Mouse (Mus musculus) intestine, postnatal 0 days (tissue): ENCODE results near the gene Syt7. TPM values are rescaled to one million over a fixed set of nuclear protein-coding genes. Genes with fewer than 3 reads are reported as not detected.

ENCODE experiments used
- ATAC-seq: fragments of 200-750 bp; cut with Nextera tagmentation; 2 replicates; pipeline ENCODE4 v1.8.0; 2017; ENCODE audit warnings: mild to moderate bottlenecking, moderate TSS enrichment, moderate library complexity
- H3K27ac ChIP-seq: fragments of 300-500 bp; sonication (generic); 2 replicates; pipeline ENCODE4 v1.5.1; 2014; ENCODE audit warnings: mild to moderate bottlenecking, low read depth, low read length, moderate library complexity
- H3K27me3 ChIP-seq: fragments of 300-500 bp; sonication (generic); replicated peaks from 2 replicates; pipeline ENCODE4 v1.6.1; 2014; ENCODE audit warnings: low read length, mixed read lengths; ENCODE audit not compliant: control insufficient read depth, insufficient read depth
- H3K36me3 ChIP-seq: fragments of 300-500 bp; sonication (generic); 2 replicates; pipeline ENCODE4 v1.6.1; 2014; ENCODE audit warnings: mild to moderate bottlenecking, moderate library complexity; ENCODE audit not compliant: control insufficient read depth, insufficient read depth
- H3K4me1 ChIP-seq: fragments of 300-500 bp; sonication (generic); replicated peaks from 2 replicates; pipeline ENCODE4 v1.6.1; 2014; ENCODE audit warnings: antibody characterized with exemption, low read length, mixed read lengths; ENCODE audit not compliant: control insufficient read depth, insufficient read depth
- H3K4me2 ChIP-seq: fragments of 300-500 bp; sonication (generic); replicated peaks from 2 replicates; pipeline ENCODE4 v1.6.1; 2014; ENCODE audit warnings: low read depth, mild to moderate bottlenecking, moderate library complexity
- H3K4me3 ChIP-seq: fragments of 300-500 bp; sonication (generic); 2 replicates; pipeline ENCODE4 v1.5.1; 2014; ENCODE audit warnings: low read depth, low read length
- H3K9ac ChIP-seq: fragments of 300-500 bp; sonication (generic); 2 replicates; pipeline ENCODE4 v1.6.1; 2014; ENCODE audit warnings: mild to moderate bottlenecking, low read depth, low read length
- H3K9me3 ChIP-seq: fragments of 300-500 bp; sonication (generic); 2 replicates; pipeline ENCODE4 v1.6.1; 2016; ENCODE audit warnings: mixed run types; ENCODE audit not compliant: control insufficient read depth
- CTCF ChIP-seq: sonication (generic); IDR thresholded peaks from 2 replicates; pipeline ENCODE4 v1.5.1; 2016; ENCODE audit warnings: low read depth, mild to moderate bottlenecking, control low read depth, antibody characterized with exemption, moderate library complexity
- WGBS: fragments of 180-500 bp; shearing (Covaris S2); extraction: QIAGEN DNeasy Blood & Tissue Kit; methylation state at CpG from one replicate; pipeline ENCODE4 v1.1.7; 2014; 5-methylcytosine and 5-hydroxymethylcytosine counted together
- polyA plus RNA-seq: library from polyadenylated mRNA; unstranded; fragments of >200 nt; fragmentation: Nextera tagmentation; extraction: Ambion mirVana; gene quantifications from 2 replicates; pipeline ENCODE4 v1.2.1, GENCODE M21; 2015

Gene Syt7
- polyA plus RNA-seq, 1 experiment from 2014 or later: 1.9 TPM

DNA sequence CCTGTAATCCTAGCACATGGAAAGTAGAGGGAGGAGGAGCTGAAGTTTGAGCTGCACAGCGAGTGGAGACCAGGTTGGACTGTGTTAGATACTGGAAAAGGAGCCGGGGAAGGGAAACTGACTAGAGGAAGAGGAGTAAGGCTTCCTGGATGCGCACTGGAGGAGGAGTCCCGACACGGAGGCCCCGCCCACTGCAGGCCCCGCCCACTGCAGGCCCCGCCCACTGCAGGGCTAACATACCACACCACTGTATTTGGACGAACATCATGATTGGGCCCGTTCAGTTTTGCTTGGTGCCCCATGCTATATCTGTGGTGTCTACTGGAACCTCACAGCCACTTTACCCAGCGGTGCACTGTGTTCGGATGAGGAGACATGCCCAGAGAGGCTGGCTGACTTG, 43.2 kb upstream of the Syt7 start:
- no peak overlapping the region; the same call in 1 of the 2 replicates for H3K4me2 ChIP-seq
- H3K36me3 ChIP-seq: no peaks in the 10 kb centered on the region
- no peak for TF ChIP-seq CTCF
- H3K4me1 ChIP-seq: no peaks in the 10 kb centered on the region
- H3K4me3 ChIP-seq: no peak overlapping the region
- H3K27ac ChIP-seq: no peak overlapping the region
- no peaks in the 10 kb centered on the region for H3K9me3 ChIP-seq
- 31% methylated on average over 12 of the region's 12 CpGs for WGBS
- ATAC-seq: no peak
- no peak overlapping the region for H3K9ac ChIP-seq
- no peaks in the 10 kb centered on the region for H3K27me3 ChIP-seq

DNA sequence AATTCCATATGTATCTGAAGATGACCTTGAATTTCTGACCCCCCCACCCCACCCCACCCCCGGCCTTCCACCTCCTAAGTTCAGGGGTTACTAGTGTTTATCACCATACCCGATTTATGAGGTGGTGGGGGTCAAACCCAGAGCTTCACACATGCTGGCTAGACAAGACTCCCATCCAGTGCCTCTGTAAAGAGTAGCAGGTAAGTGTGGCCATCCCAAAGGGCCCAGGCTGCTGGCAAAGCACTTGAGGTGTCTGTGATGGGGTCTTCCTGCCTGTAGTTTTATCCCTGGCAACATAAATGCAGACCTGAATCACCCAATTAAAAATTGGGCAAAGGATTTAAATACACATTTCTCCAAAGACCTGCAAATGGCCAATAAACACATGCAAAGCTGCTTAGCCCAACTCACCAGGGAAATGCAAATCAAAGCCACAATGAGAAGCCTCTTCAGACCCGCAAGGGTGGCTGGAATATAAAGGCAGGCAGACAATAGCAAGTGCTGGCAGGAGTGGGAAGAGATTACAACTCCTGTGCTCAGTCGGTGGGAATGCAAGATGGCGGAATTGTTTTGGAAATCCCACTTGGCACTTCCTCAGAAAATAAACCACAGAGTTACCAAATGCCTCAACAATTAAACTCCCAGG, 41.1 kb upstream of the Syt7 start:
- Histone ChIP-seq H3K36me3 (no peaks in the 10 kb centered on the region), H3K4me1 (no peaks in the 10 kb centered on the region), H3K9ac (no peak overlapping the region), H3K27me3 (no peaks in the 10 kb centered on the region), H3K9me3 (no peaks in the 10 kb centered on the region), H3K4me3 (no peak overlapping the region), H3K4me2 (no peak overlapping the region), H3K27ac (no peak overlapping the region)
- 68% methylated on average over 5 of the region's 5 CpGs for WGBS
- no peak for TF ChIP-seq CTCF
- no peak for ATAC-seq

DNA sequence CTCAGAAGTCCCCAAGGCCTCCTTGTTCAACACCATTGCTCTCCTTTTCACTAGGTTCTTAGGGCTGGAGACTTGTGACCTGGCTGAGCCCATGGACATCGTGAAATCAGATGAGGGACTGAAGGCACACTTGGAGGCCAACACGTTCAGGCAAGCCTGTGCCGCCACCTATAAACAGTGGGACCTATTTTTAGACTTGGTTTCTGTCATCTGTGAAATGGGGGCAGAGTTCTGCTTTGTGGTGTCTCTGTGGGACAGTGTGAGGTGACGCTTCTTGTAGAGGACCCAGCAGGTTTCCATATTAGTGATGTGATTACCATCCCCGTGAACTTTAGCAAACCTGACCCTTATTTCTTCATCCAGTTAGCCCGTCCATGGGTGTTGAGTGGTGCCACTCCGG, 36.7 kb upstream of the Syt7 start:
- Histone ChIP-seq H3K4me3 (no peak overlapping the region), H3K36me3 (no peaks in the 10 kb centered on the region), H3K4me1 (no peaks in the 10 kb centered on the region), H3K27me3 (no peaks in the 10 kb centered on the region), H3K9ac (no peak overlapping the region), H3K9me3 (no peaks in the 10 kb centered on the region), H3K4me2 (no peak overlapping the region), H3K27ac (no peak overlapping the region)
- no peak for TF ChIP-seq CTCF
- 83% methylated on average over 7 of the region's 7 CpGs for WGBS
- ATAC-seq: no peak

DNA sequence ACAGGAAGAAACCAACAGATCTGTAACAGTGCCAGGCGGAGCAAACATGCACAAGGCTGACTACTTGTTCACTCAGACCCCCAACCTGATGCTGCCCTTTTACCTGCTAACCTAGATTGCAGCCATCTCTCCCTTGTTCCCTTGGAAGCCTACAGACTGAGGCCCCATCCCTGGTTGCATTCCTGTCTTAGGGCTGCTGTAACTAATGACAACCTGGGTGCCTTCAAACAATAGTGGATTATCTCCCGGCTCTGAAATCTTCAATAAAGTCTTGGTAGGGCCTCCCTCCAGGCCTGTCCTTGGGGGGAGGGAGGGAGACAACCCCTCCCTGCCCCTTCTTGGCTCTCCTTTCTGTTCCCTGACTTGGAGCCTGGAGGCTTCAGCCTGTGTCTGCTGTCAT, 34.1 kb upstream of the Syt7 start:
- H3K4me1 ChIP-seq: no peaks in the 10 kb centered on the region
- no peak overlapping the region for H3K27ac ChIP-seq
- H3K4me3 ChIP-seq: no peak overlapping the region
- no peak overlapping the region for H3K9ac ChIP-seq
- TF ChIP-seq CTCF: no peak
- no peaks in the 10 kb centered on the region for H3K27me3 ChIP-seq
- ATAC-seq: no peak
- H3K4me2 ChIP-seq: no peak overlapping the region
- H3K9me3 ChIP-seq: no peaks in the 10 kb centered on the region
- no peaks in the 10 kb centered on the region for H3K36me3 ChIP-seq
- WGBS: 52% methylated on average over 2 of the region's 2 CpGs

DNA sequence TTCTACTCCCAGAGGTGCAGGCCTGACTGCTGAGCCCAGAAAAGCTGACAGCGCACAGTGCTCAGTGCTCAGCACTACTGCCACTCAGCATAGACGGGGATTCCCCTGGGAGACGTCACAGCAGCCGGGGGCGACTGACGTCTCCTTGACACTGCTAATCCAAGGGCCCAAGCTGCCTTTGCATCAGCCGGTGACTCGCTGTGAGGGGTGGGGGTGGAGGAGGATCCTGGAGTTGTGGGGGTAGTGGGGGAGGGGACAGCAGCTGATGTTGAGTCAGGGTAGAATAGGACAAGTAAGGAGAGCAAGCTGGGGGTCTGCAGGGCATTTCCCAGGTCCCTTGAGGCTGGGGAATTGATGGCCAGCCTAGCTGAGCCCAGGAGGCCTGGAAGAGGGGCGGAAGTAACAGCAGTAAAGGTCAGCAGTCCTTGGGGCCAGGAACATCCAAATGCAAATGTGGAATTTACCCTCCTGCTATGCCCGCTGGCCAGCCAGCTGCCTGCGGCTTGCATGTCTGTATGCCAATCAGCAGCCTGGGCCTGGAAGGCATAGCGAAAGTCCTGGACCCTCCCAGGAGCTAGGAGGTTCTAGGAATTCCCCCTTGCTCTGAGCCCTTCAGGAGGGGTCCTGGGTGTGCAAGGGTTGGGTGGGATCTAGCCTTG, 31.9 kb upstream of the Syt7 start:
- 35% methylated on average over 12 of the region's 12 CpGs for WGBS
- Histone ChIP-seq H3K4me1 (no peaks in the 10 kb centered on the region), H3K27me3 (no peaks in the 10 kb centered on the region), H3K36me3 (no peaks in the 10 kb centered on the region), H3K27ac (no peak overlapping the region), H3K9ac (no peak overlapping the region), H3K4me2 (no peak overlapping the region), H3K9me3 (no peaks in the 10 kb centered on the region), H3K4me3 (no peak overlapping the region)
- TF ChIP-seq CTCF: no peak
- ATAC-seq: no peak

DNA sequence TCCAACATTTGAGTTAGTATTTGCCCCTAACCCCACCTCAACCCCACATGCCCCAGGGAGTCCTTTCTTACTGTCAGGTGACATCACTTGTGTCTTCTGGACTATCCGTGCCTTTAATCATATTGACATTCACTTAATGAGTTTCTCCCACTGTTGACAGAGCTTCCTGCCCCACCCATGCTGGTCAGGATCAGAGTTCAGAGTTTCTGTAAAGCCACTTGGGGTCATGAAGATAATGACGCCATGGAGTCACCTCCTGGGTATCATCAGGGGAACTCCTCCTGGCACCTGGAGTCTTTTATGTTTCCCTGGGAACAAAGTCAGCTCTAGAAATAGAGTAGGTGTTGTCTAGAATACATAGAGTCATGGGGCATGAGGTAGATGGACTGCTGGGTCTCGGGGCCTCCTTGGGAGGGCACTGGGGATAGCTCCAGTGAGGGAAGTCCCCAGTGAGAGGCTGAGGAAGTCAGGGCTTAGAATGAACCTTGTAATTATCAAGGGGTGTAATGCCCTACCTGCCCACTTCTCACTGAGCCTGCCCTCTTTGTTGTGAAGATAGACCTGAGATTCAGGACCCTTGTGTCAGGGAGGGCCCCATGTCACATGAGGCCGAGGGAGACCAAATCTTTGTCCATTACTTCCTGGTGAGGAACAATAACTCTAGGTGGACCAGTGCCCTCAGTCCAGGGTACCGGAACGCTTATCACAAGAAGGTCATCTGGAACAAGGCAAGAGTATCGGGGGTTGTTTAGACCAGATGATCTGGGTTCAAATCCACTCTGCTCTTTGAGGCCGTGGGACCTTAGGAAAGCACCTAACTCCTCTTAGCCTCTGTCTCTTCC, 29.6 kb upstream of the Syt7 start:
- Histone ChIP-seq H3K9ac (no peak overlapping the region), H3K27ac (no peak overlapping the region), H3K27me3 (no peaks in the 10 kb centered on the region), H3K4me1 (no peaks in the 10 kb centered on the region), H3K4me2 (no peak overlapping the region), H3K4me3 (no peak overlapping the region), H3K9me3 (no peaks in the 10 kb centered on the region), H3K36me3 (no peaks in the 10 kb centered on the region)
- peak; percentile 87 for ATAC-seq
- TF ChIP-seq CTCF: no peak
- 58% methylated on average over 8 of the region's 8 CpGs for WGBS
